Mouse (Mus musculus) CH12.LX (cell line): Measurements from ENCODE around the gene Rpl10a. TPM values are rescaled to one million over a fixed set of nuclear protein-coding genes. Genes with fewer than 3 reads are reported as not detected.
A peak's percentile ranks its signal among the peaks of the same experiment; 100 is the strongest.

Experiments
- DNase-seq: peaks from one replicate; pipeline ENCODE4 v3.0.0-alpha.2; 2013; ENCODE audit errors: extremely low read depth
- H3K27ac ChIP-seq: 2 replicates; pipeline ENCODE4 v1.5.1; 2012; ENCODE audit warnings: low read depth, mild to moderate bottlenecking, control low read depth, moderate library complexity; ENCODE audit not compliant: insufficient read depth
- H3K27me3 ChIP-seq: replicated peaks from 2 replicates; pipeline ENCODE3; 2012; ENCODE audit warnings: inconsistent platforms
- H3K36me3 ChIP-seq, 2 experiments: replicated peaks in 1 of 2; 2 replicates each; pipeline versions ENCODE3 to v1.6.1; 2012; ENCODE audit warnings: inconsistent platforms in 1 of 2, low read length in 1 of 2, mild to moderate bottlenecking in 1 of 2, mixed read lengths in 1 of 2, moderate library complexity in 1 of 2; ENCODE audit not compliant: control insufficient read depth in 1 of 2, insufficient read depth in 1 of 2
- H3K4me1 ChIP-seq, 2 experiments: 2 replicates each; pipeline ENCODE4 v1.6.1; 2012; ENCODE audit warnings: inconsistent platforms in 1 of 2, moderate library complexity in 1 of 2; ENCODE audit not compliant: insufficient read depth in 2 of 2, control insufficient read depth in 1 of 2
- H3K4me2 ChIP-seq: 2 replicates; pipeline ENCODE4 v1.6.1; 2012; ENCODE audit warnings: low read depth, mild to moderate bottlenecking, control low read depth; ENCODE audit not compliant: poor library complexity, insufficient read depth, severe bottlenecking
- H3K4me3 ChIP-seq, 3 experiments: fragments of 150-350 bp in 1 of 3; sonication (generic) in 1 of 3; replicated peaks in 1 of 3; 2 replicates each; pipeline versions ENCODE3 to v1.5.1; 2011 to 2012; ENCODE audit warnings: low read depth in 2 of 3, low read length in 2 of 3, mild to moderate bottlenecking in 2 of 3, moderate library complexity in 2 of 3, control low read depth in 1 of 3, improper control_type of control experiment in 1 of 3, inconsistent platforms in 1 of 3, mixed read lengths in 1 of 3; ENCODE audit not compliant: poor library complexity in 1 of 3
- H3K79me2 ChIP-seq: replicated peaks from 2 replicates; pipeline ENCODE4 v1.6.1; 2012; ENCODE audit warnings: mild to moderate bottlenecking, moderate library complexity; ENCODE audit not compliant: control insufficient read depth, poor library complexity, insufficient read depth, severe bottlenecking; ENCODE audit errors: extremely low read depth
- H3K9ac ChIP-seq: 2 replicates; pipeline ENCODE4 v1.6.1; 2012; ENCODE audit warnings: low read depth, mild to moderate bottlenecking, control low read depth, moderate library complexity; ENCODE audit not compliant: insufficient read depth
- H3K9me3 ChIP-seq: replicated peaks from 2 replicates; pipeline ENCODE3; 2012; ENCODE audit warnings: low read length, inconsistent platforms, mixed read lengths
- BHLHE40 ChIP-seq: IDR thresholded peaks from 2 replicates; pipeline ENCODE4 v1.6.1; 2011; ENCODE audit warnings: mild to moderate bottlenecking, low read depth, low read length, improper control_type of control experiment
- CHD1 ChIP-seq: IDR thresholded peaks from 2 replicates; pipeline ENCODE4 v1.6.1; 2012; ENCODE audit warnings: low read depth, low read length, improper control_type of control experiment, inconsistent platforms
- CHD2 ChIP-seq: IDR thresholded peaks from 2 replicates; pipeline ENCODE4 v1.6.1; 2011; ENCODE audit warnings: low read length, improper control_type of control experiment
- CTCF ChIP-seq, 2 experiments: IDR thresholded peaks in 1 of 2; conservative IDR thresholded peaks in 1 of 2; 2 replicates each; pipeline ENCODE4 v1.5.1; 2011 to 2012; ENCODE audit warnings: low read depth in 2 of 2, low read length in 2 of 2, improper control_type of control experiment in 1 of 2, inconsistent platforms in 1 of 2, mild to moderate bottlenecking in 1 of 2, moderate library complexity in 1 of 2
- E2F4 ChIP-seq: IDR thresholded peaks from 2 replicates; pipeline ENCODE4 v1.6.1; 2011; ENCODE audit warnings: low read depth, low read length, improper control_type of control experiment; ENCODE audit not compliant: insufficient replicate concordance
- ELF1 ChIP-seq: IDR thresholded peaks from 2 replicates; pipeline ENCODE4 v1.6.1; 2014; ENCODE audit warnings: low read depth, mild to moderate bottlenecking, inconsistent platforms, low read length, improper control_type of control experiment
- EP300 ChIP-seq: IDR thresholded peaks from 2 replicates; pipeline ENCODE4 v1.6.1; 2011; ENCODE audit warnings: low read length, improper control_type of control experiment
- ETS1 ChIP-seq: conservative IDR thresholded peaks from 2 replicates; pipeline ENCODE4 v1.6.1; 2012; ENCODE audit warnings: low read depth, mild to moderate bottlenecking, inconsistent platforms, low read length, improper control_type of control experiment, moderate library complexity
- GABPA ChIP-seq: IDR thresholded peaks from 2 replicates; pipeline ENCODE4 v1.6.1; 2012; ENCODE audit warnings: low read depth, low read length, improper control_type of control experiment, inconsistent platforms; ENCODE audit not compliant: insufficient replicate concordance
- HCFC1 ChIP-seq: IDR thresholded peaks from 2 replicates; pipeline ENCODE4 v1.6.1; 2012; ENCODE audit warnings: low read depth, mild to moderate bottlenecking, inconsistent platforms, low read length, improper control_type of control experiment
- IRF4 ChIP-seq: IDR thresholded peaks from 2 replicates; pipeline ENCODE4 v1.6.1; 2014; ENCODE audit warnings: low read depth, mild to moderate bottlenecking, inconsistent platforms, low read length, improper control_type of control experiment
- JUN ChIP-seq: IDR thresholded peaks from 2 replicates; pipeline ENCODE4 v1.6.1; 2011; ENCODE audit warnings: low read depth, mild to moderate bottlenecking, low read length, improper control_type of control experiment, moderate library complexity; ENCODE audit not compliant: insufficient read depth
- JUND ChIP-seq: conservative IDR thresholded peaks from 2 replicates; pipeline ENCODE4 v1.6.1; 2011; ENCODE audit warnings: low read depth, low read length, improper control_type of control experiment
- KAT2A ChIP-seq: IDR thresholded peaks from 2 replicates; pipeline ENCODE4 v1.6.1; 2012; ENCODE audit warnings: low read length, improper control_type of control experiment, inconsistent platforms; ENCODE audit not compliant: insufficient replicate concordance
- MAFK ChIP-seq: IDR thresholded peaks from 2 replicates; pipeline ENCODE4 v1.6.1; 2011; ENCODE audit warnings: low read length, improper control_type of control experiment; ENCODE audit not compliant: insufficient replicate concordance
- MAX ChIP-seq: IDR thresholded peaks from 2 replicates; pipeline ENCODE4 v1.6.1; 2011; ENCODE audit warnings: low read length, improper control_type of control experiment
- MAZ ChIP-seq: IDR thresholded peaks from 2 replicates; pipeline ENCODE4 v1.6.1; 2012; ENCODE audit warnings: low read depth, mild to moderate bottlenecking, inconsistent platforms, low read length, improper control_type of control experiment, moderate library complexity
- MEF2A ChIP-seq: IDR thresholded peaks from 2 replicates; pipeline ENCODE4 v1.6.1; 2014; ENCODE audit warnings: low read depth, mild to moderate bottlenecking, inconsistent platforms, low read length, improper control_type of control experiment, borderline replicate concordance
- MXI1 ChIP-seq: IDR thresholded peaks from 2 replicates; pipeline ENCODE4 v1.6.1; 2011; ENCODE audit warnings: mild to moderate bottlenecking, low read depth, low read length, improper control_type of control experiment
- MYC ChIP-seq: IDR thresholded peaks from 2 replicates; pipeline ENCODE4 v1.6.1; 2011; ENCODE audit warnings: low read depth, mild to moderate bottlenecking, improper control_type of control experiment, low read length
- NELFE ChIP-seq: IDR thresholded peaks from 2 replicates; pipeline ENCODE4 v1.6.1; 2011; ENCODE audit warnings: low read depth, low read length, improper control_type of control experiment
- NRF1 ChIP-seq: IDR thresholded peaks from 2 replicates; pipeline ENCODE4 v1.6.1; 2014; ENCODE audit warnings: low read depth, mild to moderate bottlenecking, inconsistent platforms, low read length, improper control_type of control experiment, moderate library complexity
- PAX5 ChIP-seq: IDR thresholded peaks from 2 replicates; pipeline ENCODE4 v1.6.1; 2012; ENCODE audit warnings: low read length, inconsistent platforms, mixed read lengths
- POLR2A ChIP-seq: IDR thresholded peaks from 2 replicates; pipeline ENCODE4 v1.6.1; 2011; ENCODE audit warnings: low read depth, mild to moderate bottlenecking, improper control_type of control experiment, low read length
- POLR2AphosphoS2 ChIP-seq: IDR thresholded peaks from 2 replicates; pipeline ENCODE4 v1.6.1; 2011; ENCODE audit warnings: low read depth, low read length, improper control_type of control experiment
- RAD21 ChIP-seq: IDR thresholded peaks from 2 replicates; pipeline ENCODE4 v1.6.1; 2011; ENCODE audit warnings: low read depth, mild to moderate bottlenecking, low read length, improper control_type of control experiment, moderate library complexity
- RCOR1 ChIP-seq: conservative IDR thresholded peaks from 2 replicates; pipeline ENCODE4 v1.6.1; 2012; ENCODE audit warnings: low read depth, mild to moderate bottlenecking, inconsistent platforms, low read length, improper control_type of control experiment
- SIN3A ChIP-seq: IDR thresholded peaks from 2 replicates; pipeline ENCODE4 v1.6.1; 2012; ENCODE audit warnings: low read length, improper control_type of control experiment, inconsistent platforms
- SMC3 ChIP-seq: IDR thresholded peaks from 2 replicates; pipeline ENCODE4 v1.6.1; 2011; ENCODE audit warnings: low read depth, low read length, improper control_type of control experiment
- TBP ChIP-seq: conservative IDR thresholded peaks from 2 replicates; pipeline ENCODE4 v1.6.1; 2011; ENCODE audit warnings: low read depth, low read length, improper control_type of control experiment
- TCF12 ChIP-seq: IDR thresholded peaks from 2 replicates; pipeline ENCODE4 v1.6.1; 2014; ENCODE audit warnings: low read depth, mild to moderate bottlenecking, inconsistent platforms, low read length, improper control_type of control experiment
- UBTF ChIP-seq: IDR thresholded peaks from 2 replicates; pipeline ENCODE4 v1.6.1; 2012; ENCODE audit warnings: low read depth, mild to moderate bottlenecking, inconsistent platforms, low read length, improper control_type of control experiment, moderate library complexity
- USF1 ChIP-seq: IDR thresholded peaks from 2 replicates; pipeline ENCODE4 v1.6.1; 2014; ENCODE audit warnings: low read depth, mild to moderate bottlenecking, inconsistent platforms, low read length, improper control_type of control experiment
- USF2 ChIP-seq: conservative IDR thresholded peaks from 2 replicates; pipeline ENCODE4 v1.6.1; 2011; ENCODE audit warnings: low read depth, low read length, improper control_type of control experiment
- ZC3H11A ChIP-seq: IDR thresholded peaks from 2 replicates; pipeline ENCODE4 v1.6.1; 2012; ENCODE audit warnings: low read depth, mild to moderate bottlenecking, inconsistent platforms, low read length, improper control_type of control experiment
- ZKSCAN1 ChIP-seq: IDR thresholded peaks from 2 replicates; pipeline ENCODE4 v1.6.1; 2012; ENCODE audit warnings: low read depth, inconsistent platforms, low read length, improper control_type of control experiment, borderline replicate concordance
- ZMIZ1 ChIP-seq: IDR thresholded peaks from 2 replicates; pipeline ENCODE4 v1.6.1; 2012; ENCODE audit warnings: low read depth, mild to moderate bottlenecking, inconsistent platforms, low read length, improper control_type of control experiment
- ZNF384 ChIP-seq: IDR thresholded peaks from 2 replicates; pipeline ENCODE4 v1.6.1; 2012; ENCODE audit warnings: low read depth, low read length, improper control_type of control experiment, inconsistent platforms
- dilution Hi-C: fragments of 300-500 bp; cut with MboI; formaldehyde crosslinking; loops from 2 replicates; pipeline ENCODE4 v1.14.3; 2020; ENCODE audit warnings: low sequenced_read_pairs; ENCODE audit not compliant: extremely low pct_unique_long_range_greater_than_20kb, extremely low pct_ligation_motif_present
- in situ Hi-C: fragments of 300-500 bp; cut with MboI; formaldehyde crosslinking; loops from 3 replicates; pipeline ENCODE4 v1.14.3; 2019; ENCODE audit warnings: low sequenced_read_pairs, low pct_ligation_motif_present, low pct_unique_long_range_greater_than_20kb, mixed read lengths
- polyA plus RNA-seq: library from polyadenylated mRNA; unstranded; fragments of >175 nt; gene quantifications from 2 replicates; pipeline ENCODE4 v1.2.1, GENCODE M21; 2012; ENCODE audit warnings: low read depth; ENCODE audit not compliant: insufficient read length
- total RNA-seq, 2 experiments: library from RNA; depleted of rRNA; stranded (reverse); fragments of 300-350 nt in 1 of 2; fragments of >200 nt in 1 of 2; gene quantifications; 2 replicates each; pipeline ENCODE4 v1.2.3; 2012 to 2014

Rpl10a gene
- total and polyA plus RNA-seq, 3 experiments, result 1,605 to 4,144 (median 3,467) TPM

GRCm38 (mm10) chr17:28281866-28282441, 46.3 kb upstream of the Rpl10a start:
- dilution Hi-C loops (no loop called here), in situ Hi-C loops (no loop called here)
- peaks cover 29 to 95% of the 10 kb centered on the region in 2 experiments for H3K4me1 ChIP-seq

GRCm38 (mm10) chr17:28283199-28283598, 45.1 kb upstream of the Rpl10a start:
- in situ Hi-C loops, result no loop called here
- H3K4me3 ChIP-seq, result no peak overlapping the region
- peaks cover 0 to 35% of the 10 kb centered on the region in 2 experiments for H3K36me3 ChIP-seq

More at GRCm38 (mm10) chr17:28281866-28282441, 46.3 kb upstream of the Rpl10a start:
- Histone ChIP-seq H3K9me3 (no peaks in the 10 kb centered on the region), H3K27me3 (no peaks in the 10 kb centered on the region), H3K9ac (no peak overlapping the region), H3K4me2 (peak overlapping the region; percentile 37; the same call in 1 of the 2 replicates), H3K36me3 (peaks cover 4 to 36% of the 10 kb centered on the region in 2 experiments), H3K27ac (peak overlapping the region; percentile 17), H3K79me2 (no peaks in the 10 kb centered on the region), H3K4me3 (peak overlapping the region in 1 of 3 experiments; percentile 5)
- DNase-seq, result peak; percentile 95
- TF ChIP-seq ZMIZ1, result no peak
- no peak for TF ChIP-seq MAZ
- TF ChIP-seq PAX5, result no peak
- no peak; the same call in 1 of the 2 replicates for TF ChIP-seq HCFC1
- TF ChIP-seq ZKSCAN1, result no peak
- TF ChIP-seq TBP, result no peak
- TF ChIP-seq CHD2, result no peak
- TF ChIP-seq ZNF384, result no peak
- no peak for TF ChIP-seq NRF1
- TF ChIP-seq SIN3A, result no peak
- peak; percentile 28; the same call in 1 of the 2 replicates for TF ChIP-seq ETS1
- peak; percentile 3; the same call in 1 of the 2 replicates for TF ChIP-seq JUN
- no peak for TF ChIP-seq E2F4
- TF ChIP-seq SMC3, result no peak
- TF ChIP-seq JUND, result 0 out of 2 replicates have a peak, but pooled peaks have one; percentile 15
- 0 out of 2 replicates have a peak, but pooled peaks have one; percentile 28 for TF ChIP-seq MEF2A
- no peak for TF ChIP-seq MAFK
- TF ChIP-seq IRF4, result peak; percentile 83
- peak; percentile 38; the same call in 1 of the 2 replicates for TF ChIP-seq MAX
- no peak; the same call in 1 of the 2 replicates for TF ChIP-seq MXI1
- TF ChIP-seq POLR2A, result no peak
- peak; percentile 71 for TF ChIP-seq BHLHE40
- TF ChIP-seq USF2, result no peak
- TF ChIP-seq EP300, result peak; percentile 84
- TF ChIP-seq UBTF, result 0 out of 2 replicates have a peak, but pooled peaks have one; percentile 30
- no peak for TF ChIP-seq MYC
- no peak for TF ChIP-seq CTCF (conservative IDR thresholded peaks at IDR 0.05 in 1 of 2, IDR thresholded peaks at IDR 0.05 in 1 of 2; ENCODE audit: low read depth in 2 of 2, low read length in 2 of 2)
- TF ChIP-seq TCF12, result peak; percentile 45; the same call in 1 of the 2 replicates
- TF ChIP-seq KAT2A, result no peak
- TF ChIP-seq ELF1, result no peak
- TF ChIP-seq GABPA, result no peak
- no peak for TF ChIP-seq USF1
- no peak for TF ChIP-seq POLR2AphosphoS2
- no peak for TF ChIP-seq CHD1
- no peak for TF ChIP-seq RCOR1
- TF ChIP-seq RAD21, result no peak
- no peak for TF ChIP-seq ZC3H11A
- TF ChIP-seq NELFE, result no peak

More at GRCm38 (mm10) chr17:28283199-28283598, 45.1 kb upstream of the Rpl10a start:
- DNase-seq, result no peak
- no peaks in the 10 kb centered on the region for H3K27me3 ChIP-seq
- no peak overlapping the region for H3K4me2 ChIP-seq
- peaks cover 29 to 95% of the 10 kb centered on the region in 2 experiments for H3K4me1 ChIP-seq
- no peak overlapping the region for H3K9ac ChIP-seq
- no peaks in the 10 kb centered on the region for H3K79me2 ChIP-seq
- TF ChIP-seq EP300 (no peak), CHD2 (no peak), USF2 (no peak), MEF2A (no peak), ZMIZ1 (no peak), E2F4 (no peak), IRF4 (no peak), MAFK (no peak), TBP (no peak), POLR2A (no peak), UBTF (no peak), RCOR1 (no peak), TCF12 (no peak), MAZ (no peak), NRF1 (no peak), POLR2AphosphoS2 (no peak), CHD1 (no peak), RAD21 (no peak)
- H3K27ac ChIP-seq, result no peak overlapping the region
- H3K9me3 ChIP-seq, result no peaks in the 10 kb centered on the region
- dilution Hi-C loops, result no loop called here
